Comparison of ENCODE assay signal across 8 mouse cellular contexts in genomic region chr7:54835372-54835851, GRCm38 (mm10). TPM values are rescaled to one million over a fixed set of nuclear protein-coding genes. Genes with fewer than 3 reads are reported as not detected.
DNase-seq lines count a peak whose midpoint lies in the region; ATAC-seq and TF ChIP-seq lines count a peak whose summit lies in the region.

Gene Luzp2, plus strand, starts transcription at chr7:54835498.

- no peak for TF ChIP-seq POLR2A in embryonic fibroblast, embryonic 13.5 days (IDR thresholded peaks at IDR 0.05; ENCODE audit: low read depth, low read length)

- 0 out of 2 replicates have a peak within 1 kb of the TSS, but pooled peaks have one; percentile 6 for H3K9ac ChIP-seq in heart, postnatal 0 days (replicated peaks; ENCODE audit: low read depth, low read length)
- H3K9ac ChIP-seq in intestine, embryonic 16.5 days (ENCODE audit: low read depth, low read length): peak within 1 kb of the TSS; percentile 33; the same call in 1 of the 2 replicates
- peak within 1 kb of the TSS; percentile 58 for H3K9ac ChIP-seq in stomach, embryonic 16.5 days (ENCODE audit: low read length)

- under 1% methylated on average over 21 of the region's 22 CpGs for whole genome bisulfite sequencing in heart, postnatal 0 days
- WGBS in intestine, embryonic 16.5 days: under 1% methylated on average over 22 of the region's 22 CpGs
- WGBS in stomach, embryonic 16.5 days: 1% methylated on average over 22 of the region's 22 CpGs

- H3K27ac ChIP-seq in heart, postnatal 0 days (ENCODE audit: low read depth): no peak within 1 kb of the TSS
- H3K27ac ChIP-seq in embryonic fibroblast, embryonic 13.5 days (ENCODE audit: insufficient read depth, low read length): no peak within 1 kb of the TSS
- H3K27ac ChIP-seq in intestine, embryonic 16.5 days (ENCODE audit: low read length): no peak within 1 kb of the TSS
- no peak within 1 kb of the TSS for H3K27ac ChIP-seq in stomach, embryonic 16.5 days (ENCODE audit: low read length)

- H3K4me2 ChIP-seq in heart, postnatal 0 days (ENCODE audit: low read depth, low read length): peak within 1 kb of the TSS; percentile 63
- peak within 1 kb of the TSS; percentile 60 for H3K4me2 ChIP-seq in intestine, embryonic 16.5 days (ENCODE audit: low read depth, low read length)
- peak within 1 kb of the TSS; percentile 72 for H3K4me2 ChIP-seq in stomach, embryonic 16.5 days (ENCODE audit: low read depth, low read length)

- no peaks in the 10 kb centered on the region for H3K4me1 ChIP-seq in heart, postnatal 0 days (ENCODE audit: control insufficient read depth, insufficient read depth)
- H3K4me1 ChIP-seq in embryonic fibroblast, embryonic 13.5 days (ENCODE audit: control insufficient read depth, insufficient read depth, low read length): no peaks in the 10 kb centered on the region
- H3K4me1 ChIP-seq in intestine, embryonic 16.5 days (ENCODE audit: control insufficient read depth, insufficient read depth, low read length): peaks cover 3% of the 10 kb centered on the region; the same call in 1 of the 2 replicates
- no peaks in the 10 kb centered on the region for H3K4me1 ChIP-seq in stomach, embryonic 16.5 days (ENCODE audit: control insufficient read depth, insufficient read depth, low read length)

- no peaks in the 10 kb centered on the region for H3K9me3 ChIP-seq in heart, postnatal 0 days (replicated peaks; ENCODE audit: control insufficient read depth, low read length)
- no peaks in the 10 kb centered on the region for H3K9me3 ChIP-seq in intestine, embryonic 16.5 days (ENCODE audit: control insufficient read depth, low read length)
- no peaks in the 10 kb centered on the region for H3K9me3 ChIP-seq in stomach, embryonic 16.5 days (replicated peaks; ENCODE audit: control insufficient read depth, low read length)

- DNase-seq in heart, postnatal 0 days (ENCODE audit: low spot score): no peak
- no peak for DNase-seq in heart, postnatal 4 days
- peak; percentile 1 to 4 for DNase-seq in adrenal gland, postnatal 36 days
- peak; percentile 46 for DNase-seq in mesoderm, embryonic 11.5 days (ENCODE audit: low read depth, low spot score)
- DNase-seq in spleen, postnatal 36 days (ENCODE audit: low spot score in 2 of 2): no peak

- H3K36me3 ChIP-seq in heart, postnatal 0 days (replicated peaks; ENCODE audit: control insufficient read depth, insufficient read depth, low read length): no peaks in the 10 kb centered on the region
- no peaks in the 10 kb centered on the region for H3K36me3 ChIP-seq in intestine, embryonic 16.5 days (ENCODE audit: control insufficient read depth, insufficient read depth, low read length)
- no peaks in the 10 kb centered on the region for H3K36me3 ChIP-seq in stomach, embryonic 16.5 days (ENCODE audit: control insufficient read depth, insufficient read depth, low read length)

- H3K27me3 ChIP-seq in heart, postnatal 0 days (ENCODE audit: control insufficient read depth, insufficient read depth, low read length): 0 out of 2 replicates have a peak, but pooled peaks cover 10% of the 10 kb centered on the region
- peaks cover 10% of the 10 kb centered on the region for H3K27me3 ChIP-seq in intestine, embryonic 16.5 days (replicated peaks; ENCODE audit: control insufficient read depth, insufficient read depth, low read length)
- peaks cover 7% of the 10 kb centered on the region for H3K27me3 ChIP-seq in stomach, embryonic 16.5 days (ENCODE audit: control insufficient read depth, insufficient read depth, low read length)

- TF ChIP-seq CTCF in heart, postnatal 0 days (IDR thresholded peaks at IDR 0.05; ENCODE audit: low read depth): no peak
- TF ChIP-seq CTCF in embryonic fibroblast, embryonic 13.5 days (IDR thresholded peaks at IDR 0.05; ENCODE audit: borderline replicate concordance, insufficient read depth, low read length): no peak

- no peak for ATAC-seq in heart, postnatal 0 days (ENCODE audit: insufficient read depth, low read depth)
- peak; percentile 59 for ATAC-seq in intestine, embryonic 16.5 days
- ATAC-seq in stomach, embryonic 16.5 days (ENCODE audit: insufficient read depth, low FRiP score): peak; percentile 17; the same call in 1 of the 2 replicates

- peak within 1 kb of the TSS; percentile 38 for H3K4me3 ChIP-seq in heart, postnatal 0 days (ENCODE audit: low read depth, low read length)
- H3K4me3 ChIP-seq in embryonic fibroblast, embryonic 13.5 days (ENCODE audit: insufficient read depth, low read length): peak within 1 kb of the TSS; percentile 6
- H3K4me3 ChIP-seq in intestine, embryonic 16.5 days (ENCODE audit: low read length): peak within 1 kb of the TSS; percentile 42
- H3K4me3 ChIP-seq in stomach, embryonic 16.5 days (replicated peaks; ENCODE audit: low read length): peak within 1 kb of the TSS; percentile 44

- no peak for TF ChIP-seq EP300 in heart, postnatal 0 days (IDR thresholded peaks at IDR 0.05; ENCODE audit: low read depth)

RNA-seq across cellular contexts. Expression of gene Luzp2, which starts in this region (rescaled TPM):
- total RNA-seq in heart, postnatal 0 days (2014; rRNA removed; ENCODE audit: low replicate concordance): not detected in 2 replicates
- polyA plus RNA-seq in heart, postnatal 0 days (2015; fragmentation: Nextera tagmentation; extraction: Ambion mirVana): 0.08 and 0.16 TPM in 2 replicates
- under 1 TPM; 0.07 to 0.10 TPM for total RNA-seq in heart, postnatal 4 days (2021)
- total RNA-seq in adrenal gland, postnatal 36 days (2021): under 1 TPM; 0.93 to 0.99 TPM
- polyA plus RNA-seq in embryonic fibroblast, embryonic 13.5 days (2011; ENCODE audit: insufficient read length, low read depth, missing spikeins): 0.30 TPM in 1 of 2 replicates, not detected in the other
- 0.40 and 0.50 TPM in 2 replicates for polyA plus RNA-seq in intestine, embryonic 16.5 days (2015; fragmentation: Nextera tagmentation; extraction: Ambion mirVana)
- polyA plus RNA-seq in stomach, embryonic 16.5 days (2015; fragmentation: Nextera tagmentation; extraction: Ambion mirVana): 1.0 and 1.1 TPM in 2 replicates

Comparison
In these comparisons a context has a peak if more than half of its experiments do, and no peak if none do; other contexts are left out.
1. Peak in DNase-seq in adrenal gland, postnatal 36 days; RNA of the gene not detected or under 1 TPM.
2. Peak in ATAC-seq, H3K4me3 ChIP-seq, H3K9ac ChIP-seq and H3K4me2 ChIP-seq in intestine, embryonic 16.5 days; RNA of the gene not detected or under 1 TPM.
3. H3K9ac ChIP-seq: peak in every context shown above with its lines; median percentile 58 in stomach, embryonic 16.5 days; 33 in intestine, embryonic 16.5 days; 6 in heart, postnatal 0 days.